Mouse (Mus musculus) adrenal gland, adult 18-20 months (tissue): Measurements from ENCODE around the gene Map6. TPM values are rescaled to one million over a fixed set of nuclear protein-coding genes. Genes with fewer than 3 reads are reported as not detected.

Source experiments
- DNase-seq, 2 experiments: peaks; one replicate each; pipeline ENCODE4 v3.0.0; 2021 to 2022; ENCODE audit warnings: low spot score in 2 of 2
- total RNA-seq, 2 experiments: library from RNA; stranded (reverse); gene quantifications; 1 replicate in 1 of 2; 2 replicates in 1 of 2; pipeline ENCODE4 v1.2.3; 2021

Gene Map6
- total RNA-seq, 2 experiments from 2014 or later = 6.6 to 10.9 TPM

GRCm38 (mm10) chr7:99263509-99263908, 3.7 kb upstream of the Map6 start:
- DNase-seq = no peak

- DNase-seq = no peak
These were observed 2.6 kb upstream of the Map6 start for GRCm38 (mm10) chr7:99264597-99264996.

GRCm38 (mm10) chr7:99267897-99268505, 754 bp downstream of the Map6 start:
- DNase-seq = peak; percentile 48 to 56

- no peak for DNase-seq
These were observed 1.3 kb downstream of the Map6 start for GRCm38 (mm10) chr7:99268506-99268900.

GRCm38 (mm10) chr7:99268951-99269945, 2.0 kb downstream of the Map6 start:
- peak; percentile 13 to 27 for DNase-seq

GRCm38 (mm10) chr7:99271630-99272029, 4.4 kb downstream of the Map6 start:
- DNase-seq = no peak

DNA sequence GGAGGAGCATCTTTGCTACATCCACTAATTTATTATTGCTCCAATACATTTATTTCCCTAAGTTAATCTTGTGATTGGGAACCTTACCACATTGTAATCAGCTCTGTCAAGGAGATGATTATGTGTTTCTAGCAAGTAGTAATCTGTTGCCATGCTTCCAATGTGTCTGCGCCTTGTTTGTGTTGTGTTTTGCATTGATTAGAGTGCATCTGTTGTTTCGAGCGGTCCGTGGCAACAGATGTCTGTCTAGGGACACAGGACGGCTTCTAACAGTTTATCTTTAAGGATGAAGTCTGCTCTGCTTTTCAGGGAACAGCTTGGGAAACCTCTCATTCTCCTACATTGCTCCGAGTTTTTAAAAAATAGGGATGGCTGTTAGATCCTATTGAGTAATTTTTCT, 7.9 kb downstream of the Map6 start:
- DNase-seq = no peak

DNA sequence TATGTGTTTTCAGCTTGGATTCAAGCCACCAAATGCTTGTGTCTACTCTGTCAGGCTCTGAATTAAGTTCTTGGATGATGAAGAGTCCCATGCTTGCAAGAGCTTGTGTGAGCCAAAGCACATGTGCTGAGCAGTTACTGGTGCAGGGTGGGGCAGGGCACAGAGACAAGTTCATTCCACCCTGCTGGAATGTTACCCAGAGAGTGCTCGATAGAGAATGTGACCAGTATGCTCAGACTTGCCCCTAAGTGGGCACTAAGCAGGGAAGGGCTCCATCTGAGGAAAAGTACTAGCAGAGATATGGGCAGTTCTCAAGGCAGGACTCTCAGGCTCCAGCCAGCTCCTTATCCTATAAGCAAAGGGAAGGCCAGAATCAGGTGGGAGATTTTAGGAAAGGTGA, 9.4 kb downstream of the Map6 start:
- DNase-seq = no peak

DNA sequence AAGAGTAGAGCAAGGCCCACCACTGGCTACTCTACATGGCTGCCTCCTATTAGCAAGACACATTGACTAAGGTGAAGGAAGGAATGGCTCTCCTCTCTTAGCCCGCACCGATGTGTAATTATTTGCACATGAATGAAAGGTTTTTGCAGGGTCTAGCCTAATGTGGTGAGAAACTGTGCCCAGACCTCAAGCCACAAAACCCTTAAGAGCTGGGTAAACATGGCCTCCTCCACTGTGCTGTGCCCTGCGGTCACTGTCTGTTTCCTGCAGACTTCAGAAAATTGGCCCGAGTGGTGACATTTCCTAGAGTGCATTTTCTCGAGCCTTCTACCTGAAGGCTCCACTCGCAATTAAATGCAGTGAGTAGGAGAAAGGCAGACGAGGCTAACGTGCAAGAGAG, 11.1 kb downstream of the Map6 start:
- DNase-seq = no peak

- DNase-seq = no peak
These were observed 12.3 kb downstream of the Map6 start for GRCm38 (mm10) chr7:99279586-99279985.

GRCm38 (mm10) chr7:99287287-99287686, 20.0 kb downstream of the Map6 start:
- DNase-seq = no peak

DNA sequence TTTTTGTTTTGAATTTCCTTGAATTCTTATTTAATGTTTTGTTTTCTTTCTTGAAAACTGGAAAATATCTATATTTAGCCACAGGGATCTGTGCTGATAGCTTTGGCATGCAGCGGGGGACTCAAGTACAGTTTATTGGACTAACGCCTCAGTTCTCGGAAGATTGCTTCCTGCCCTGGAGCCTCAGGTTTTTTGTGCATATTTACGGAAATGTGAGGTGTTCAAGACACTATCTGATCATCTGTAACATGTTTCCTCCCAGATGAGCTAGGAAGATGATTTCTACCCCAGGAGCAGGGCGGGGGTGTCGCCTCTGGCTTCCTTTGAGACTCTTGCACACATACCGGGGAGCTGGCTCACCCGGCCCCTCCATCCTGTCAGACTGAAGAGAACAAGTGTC, 22.8 kb downstream of the Map6 start:
- DNase-seq = no peak

DNA sequence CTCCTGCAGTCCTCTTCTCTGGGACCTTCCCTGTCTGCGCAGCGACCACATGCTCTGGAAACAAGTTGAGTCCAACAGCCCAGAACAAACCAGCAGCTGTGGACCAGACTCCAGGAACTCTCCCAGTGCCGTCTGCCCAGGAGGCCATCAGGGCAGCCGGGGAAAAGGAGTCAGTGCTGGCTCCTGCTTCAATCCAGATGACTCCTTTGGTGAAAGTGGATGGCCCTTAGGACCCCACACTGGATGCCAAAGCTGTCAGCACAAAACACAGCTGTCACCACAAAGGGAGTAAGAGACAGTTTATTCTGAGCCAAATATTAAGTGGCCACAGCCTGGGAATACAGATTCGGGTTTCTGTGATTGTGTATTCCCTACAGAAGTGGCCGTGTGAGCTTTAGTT, 23.7 kb downstream of the Map6 start:
- no peak for DNase-seq

DNA sequence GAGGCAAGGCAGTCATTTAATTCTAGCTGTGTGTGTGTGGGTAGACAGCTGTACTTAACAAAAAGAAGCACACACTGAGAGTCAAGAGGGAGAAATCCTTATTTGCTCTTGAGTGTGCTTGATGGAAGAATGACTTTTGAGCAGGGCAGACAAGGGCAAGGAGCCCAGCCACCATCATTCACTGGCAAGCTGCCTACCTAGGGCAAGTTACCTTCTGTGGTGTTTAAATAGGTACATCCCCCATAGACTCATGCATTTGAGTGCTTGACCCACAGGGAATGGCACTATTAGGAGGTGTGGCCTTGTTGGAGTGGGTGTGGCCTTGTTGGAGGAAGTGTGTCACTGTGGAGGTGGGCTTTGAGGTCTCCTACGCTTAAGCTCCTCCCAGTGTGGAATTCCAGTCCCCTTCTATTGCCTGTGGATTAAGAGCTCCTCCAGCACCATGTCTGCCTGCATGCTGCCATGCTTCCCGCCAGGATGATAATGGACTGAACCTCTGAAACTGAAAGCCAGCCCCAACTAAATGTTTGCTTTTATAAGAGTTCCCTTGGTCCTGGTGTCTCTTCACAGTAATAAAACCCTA, 27.0 kb downstream of the Map6 start:
- no peak for DNase-seq

GRCm38 (mm10) chr7:99295104-99295503, 27.9 kb downstream of the Map6 start:
- DNase-seq = no peak

- DNase-seq = no peak
These were observed 33.5 kb downstream of the Map6 start for GRCm38 (mm10) chr7:99300650-99301175.

DNA sequence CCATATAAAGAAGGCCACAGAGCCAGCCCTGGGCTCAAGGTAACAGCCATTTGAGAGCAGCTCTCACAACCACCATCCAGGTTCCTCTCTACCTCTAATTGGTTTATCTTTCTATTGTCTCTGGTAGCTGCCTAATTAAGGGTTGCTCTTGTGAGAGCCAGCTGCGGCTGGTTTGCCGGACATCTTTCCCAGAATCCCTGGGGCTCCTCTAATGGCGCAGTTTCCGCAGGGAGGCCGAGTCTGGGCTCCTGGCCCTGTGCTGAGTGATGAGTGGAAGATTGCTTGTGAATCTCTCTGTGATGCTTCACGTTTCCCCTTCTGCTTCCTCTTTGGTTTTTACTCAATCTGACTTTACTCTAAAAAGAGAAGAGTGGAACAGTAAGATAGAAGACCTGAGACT, 36.8 kb downstream of the Map6 start:
- no peak for DNase-seq

- peak; percentile 78 to 80 for DNase-seq
These were observed 37.7 kb downstream of the Map6 start for GRCm38 (mm10) chr7:99304949-99305372.

- no peak for DNase-seq
These were observed 38.4 kb downstream of the Map6 start for GRCm38 (mm10) chr7:99305688-99306087.

DNA sequence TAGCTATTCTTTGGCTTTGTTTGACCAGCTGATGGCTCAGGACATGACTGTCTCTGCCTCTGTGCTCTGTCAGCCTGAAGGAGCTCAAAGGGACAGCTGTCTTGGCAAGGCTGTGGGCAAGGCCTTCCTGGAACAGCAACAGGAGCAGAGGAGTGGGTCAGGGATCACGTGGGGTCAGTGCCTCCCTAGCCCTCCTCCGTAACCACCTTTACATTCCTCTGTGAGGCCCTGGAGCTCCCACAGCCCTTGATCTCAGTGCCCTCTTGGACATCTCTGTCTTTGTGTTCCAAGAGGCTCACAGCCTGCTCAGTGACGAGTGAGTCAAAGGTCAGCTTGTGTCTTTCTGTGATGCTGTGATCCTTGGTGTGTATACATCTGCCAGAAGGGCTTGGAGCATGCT, 39.4 kb downstream of the Map6 start:
- DNase-seq = no peak

GRCm38 (mm10) chr7:99311433-99311832, 44.2 kb downstream of the Map6 start:
- no peak for DNase-seq

- DNase-seq = no peak
These were observed 44.8 kb downstream of the Map6 start for GRCm38 (mm10) chr7:99312058-99312457.
